Comparison of ENCODE assay signal across 14 mouse cellular contexts in the genomic region with DNA sequence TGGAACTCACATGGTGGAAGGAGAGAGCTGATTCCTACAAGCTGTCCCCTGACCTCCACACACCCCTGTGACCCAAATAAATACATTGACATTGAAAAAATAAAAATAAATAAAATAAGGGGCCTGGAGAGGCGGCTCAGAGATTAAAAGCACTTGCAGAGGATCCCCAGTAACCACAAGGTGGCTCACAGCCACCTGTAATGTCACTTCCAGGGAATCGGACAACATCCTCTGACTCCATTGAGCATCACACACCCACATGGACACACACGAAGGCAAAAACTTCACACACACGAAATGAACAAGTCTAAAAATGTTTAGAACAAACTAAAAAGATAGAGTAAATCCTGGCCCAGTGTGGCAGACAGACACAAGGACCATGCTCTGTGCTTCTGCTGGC. TPM values are rescaled to one million over a fixed set of nuclear protein-coding genes. Genes with fewer than 3 reads are reported as not detected.
"Had no signal": no experiment of that assay in that cellular context is flagged by ENCODE, and none has a peak within 500 bp of the region (broad histone marks: within the 10 kb centered on the region; RNA-seq: fewer than 3 reads in every experiment).

No protein-coding gene starts in this region.

- H3K27me3 ChIP-seq: neural tube, embryonic 15.5 days had no signal

- H3K9me3 ChIP-seq: limb, embryonic 13.5 days; liver, embryonic 12.5 days; midbrain, embryonic 12.5 days; neural tube, embryonic 15.5 days had no signal

- H3K4me2 ChIP-seq: limb, embryonic 13.5 days; liver, embryonic 12.5 days; midbrain, embryonic 12.5 days; neural tube, embryonic 15.5 days had no signal

- H3K27ac ChIP-seq: limb, embryonic 13.5 days; liver, embryonic 12.5 days; midbrain, embryonic 12.5 days; neural tube, embryonic 15.5 days had no signal

- H3K36me3 ChIP-seq: limb, embryonic 13.5 days; liver, embryonic 12.5 days; midbrain, embryonic 12.5 days; neural tube, embryonic 15.5 days had no signal

- H3K4me3 ChIP-seq: limb, embryonic 13.5 days; liver, embryonic 12.5 days; midbrain, embryonic 12.5 days; myocyte; neural tube, embryonic 15.5 days had no signal

- DNase-seq: kidney, adult 9 months; kidney, postnatal 14 days; layer of hippocampus, adult 9-11 months; lung, adult 18-20 months; right cerebral cortex, adult 18-20 months; right cerebral cortex, postnatal 25 days; thymus, adult 2 months; thymus, postnatal 25 days had no signal

- H3K9ac ChIP-seq: limb, embryonic 13.5 days; liver, embryonic 12.5 days; midbrain, embryonic 12.5 days; neural tube, embryonic 15.5 days had no signal

- ATAC-seq: liver, embryonic 12.5 days had no signal

RNA-seq across cellular contexts. Expression of gene Igfbpl1, which starts 40.0 kb away (rescaled TPM):
- polyA plus RNA-seq: liver, embryonic 12.5 days; lung, embryonic 16.5 days; myocyte had no signal
